Mouse (Mus musculus) forebrain, embryonic 11.5 days (tissue): ENCODE data around the gene Gm21170. TPM values are rescaled to one million over a fixed set of nuclear protein-coding genes. Genes with fewer than 3 reads are reported as not detected.
"Not testable (repeated sequence)": the region's sequence is repeated elsewhere in the genome, so short reads cannot be mapped to it uniquely, and the experiment has no call there.

Experiments
- ATAC-seq: fragments of 200-750 bp; cut with Nextera tagmentation; replicated peaks from 2 replicates; pipeline ENCODE4 v1.8.0; 2017; ENCODE audit warnings: moderate TSS enrichment; ENCODE audit not compliant: low FRiP score
- DNase-seq: peaks from one replicate; pipeline ENCODE4 v3.0.0-alpha.2; 2017; ENCODE audit warnings: low spot score
- H3K27ac ChIP-seq: fragments of 300-500 bp; sonication (generic); 2 replicates; pipeline ENCODE4 v1.5.1; 2014; ENCODE audit warnings: low read depth, low read length
- H3K27me3 ChIP-seq: fragments of 300-500 bp; sonication (generic); 2 replicates; pipeline ENCODE4 v1.6.1; 2014; ENCODE audit warnings: mild to moderate bottlenecking, low read length, mixed read lengths; ENCODE audit not compliant: control insufficient read depth, insufficient read depth
- H3K36me3 ChIP-seq: fragments of 300-500 bp; sonication (generic); 2 replicates; pipeline ENCODE4 v1.6.1; 2014; ENCODE audit warnings: mild to moderate bottlenecking, low read length, moderate library complexity, mixed read lengths; ENCODE audit not compliant: control insufficient read depth, insufficient read depth
- H3K4me1 ChIP-seq: fragments of 300-500 bp; sonication (generic); replicated peaks from 2 replicates; pipeline ENCODE4 v1.6.1; 2014; ENCODE audit warnings: low read length, mixed read lengths; ENCODE audit not compliant: control insufficient read depth, insufficient read depth
- H3K4me2 ChIP-seq: fragments of 300-500 bp; sonication (generic); 2 replicates; pipeline ENCODE4 v1.6.1; 2014; ENCODE audit warnings: low read depth, mild to moderate bottlenecking, low read length, moderate library complexity, mixed read lengths; ENCODE audit not compliant: severe bottlenecking
- H3K4me3 ChIP-seq: fragments of 300-500 bp; sonication (generic); 2 replicates; pipeline ENCODE4 v1.5.1; 2014; ENCODE audit warnings: low read depth, low read length
- H3K9ac ChIP-seq: fragments of 300-500 bp; sonication (generic); 2 replicates; pipeline ENCODE4 v1.6.1; 2014; ENCODE audit warnings: low read length
- H3K9me3 ChIP-seq: fragments of 300-500 bp; sonication (generic); 2 replicates; pipeline ENCODE4 v1.6.1; 2016; ENCODE audit warnings: low read length, mixed read lengths; ENCODE audit not compliant: control insufficient read depth
- WGBS: fragments of 180-500 bp; shearing (Covaris S2); extraction: QIAGEN DNeasy Blood & Tissue Kit; methylation state at CpG from one replicate; pipeline ENCODE4 v1.1.7; 2014; 5-methylcytosine and 5-hydroxymethylcytosine counted together
- polyA plus RNA-seq: library from polyadenylated mRNA; unstranded; fragments of >200 nt; fragmentation: Nextera tagmentation; extraction: Ambion mirVana; gene quantifications from 2 replicates; pipeline ENCODE4 v1.2.1, GENCODE M21; 2014

Gm21170 gene
- not detected in 2 replicates for polyA plus RNA-seq

DNA sequence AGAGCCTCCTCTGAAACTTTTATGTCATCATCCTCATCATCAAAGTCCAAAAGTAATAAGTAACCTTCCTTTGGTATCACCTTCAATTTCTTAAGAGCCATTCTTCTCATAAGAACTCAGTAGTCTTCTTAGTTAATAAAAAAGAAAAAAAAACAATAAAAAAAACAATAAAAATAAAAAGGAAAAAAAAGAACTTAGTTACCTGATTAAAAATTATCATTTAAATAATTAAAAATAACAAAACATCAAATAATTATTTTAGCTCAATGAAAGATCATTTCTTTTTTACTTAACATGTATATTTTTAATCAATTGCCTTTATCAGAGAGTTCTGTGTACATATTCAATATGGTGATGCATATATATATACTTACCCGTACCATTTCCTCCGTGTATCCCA is at the start of gene Gm21170:
Gm21170 (minus strand) TSS at position 101 of the 400 bp plus-strand sequence.
- not testable (repeated sequence) for H3K36me3 ChIP-seq, H3K4me2 ChIP-seq, H3K27me3 ChIP-seq, DNase-seq, H3K27ac ChIP-seq, H3K4me1 ChIP-seq, H3K4me3 ChIP-seq, ATAC-seq, H3K9me3 ChIP-seq, H3K9ac ChIP-seq
- WGBS = no CpG with 5 or more reads among the region's 2 CpGs

Other genes with a start within 250 kb of the Gm21170 start
- gene Gm21256, start 240.1 kb downstream of the Gm21170 start, polyA plus RNA-seq = not detected in 2 replicates